Mouse (Mus musculus) left cerebral cortex, adult 9 months (tissue): Measurements from ENCODE around the gene Mrpl55.

Experiments
- DNase-seq, 2 experiments: peaks; one replicate each; pipeline ENCODE4 v3.0.0; 2022; ENCODE audit warnings: low spot score in 2 of 2

The Mrpl55 gene

GRCm38 (mm10) chr11:59227604-59228121 lies 25.4 kb downstream of the Mrpl55 start:
- no peak for DNase-seq

- DNase-seq, result peak; percentile 91 to 96
Observed at GRCm38 (mm10) chr11:59228122-59228953, 26.1 kb downstream of the Mrpl55 start, which contains the start of gene Arf1. Arf1 (minus strand) TSS chr11:59228270.

- no peak for DNase-seq
Observed at GRCm38 (mm10) chr11:59230144-59230760, 28.0 kb downstream of the Mrpl55 start.

- DNase-seq, result no peak
Observed at GRCm38 (mm10) chr11:59232797-59233196, 30.5 kb downstream of the Mrpl55 start.

- DNase-seq, result peak in 1 of 2 experiments; percentile 46
Observed at GRCm38 (mm10) chr11:59238525-59239427, 36.5 kb downstream of the Mrpl55 start.

GRCm38 (mm10) chr11:59239428-59239785 lies 37.1 kb downstream of the Mrpl55 start:
- no peak for DNase-seq

- DNase-seq, result no peak
Observed at GRCm38 (mm10) chr11:59239796-59240195, 37.5 kb downstream of the Mrpl55 start.

- no peak for DNase-seq
Observed at GRCm38 (mm10) chr11:59241841-59242240, 39.6 kb downstream of the Mrpl55 start.

- no peak for DNase-seq
Observed at GRCm38 (mm10) chr11:59243856-59244255, 41.6 kb downstream of the Mrpl55 start.

GRCm38 (mm10) chr11:59248101-59248500 lies 45.8 kb downstream of the Mrpl55 start:
- DNase-seq, result no peak
